Mouse (Mus musculus) left cerebral cortex, postnatal 25 days (tissue): ENCODE data around the gene Gm20481. TPM values are rescaled to one million over a fixed set of nuclear protein-coding genes. Genes with fewer than 3 reads are reported as not detected.
"Not testable (repeated sequence)": the region's sequence is repeated elsewhere in the genome, so short reads cannot be mapped to it uniquely, and the experiment has no call there.

Source experiments
- DNase-seq, 2 experiments: peaks; one replicate each; pipeline ENCODE4 v3.0.0; 2022; ENCODE audit warnings: low spot score in 2 of 2, mixed read lengths in 1 of 2
- intact Hi-C: fragments of 180-260 bp; cut with DNase I; formaldehyde crosslinking; loops from one replicate; pipeline ENCODE4 v1.15.1; 2025
- total RNA-seq, 2 experiments: library from RNA; stranded (reverse); gene quantifications; 2 replicates each; pipeline ENCODE4 v1.2.3; 2021

The Gm20481 gene
- not detected for total RNA-seq

DNA sequence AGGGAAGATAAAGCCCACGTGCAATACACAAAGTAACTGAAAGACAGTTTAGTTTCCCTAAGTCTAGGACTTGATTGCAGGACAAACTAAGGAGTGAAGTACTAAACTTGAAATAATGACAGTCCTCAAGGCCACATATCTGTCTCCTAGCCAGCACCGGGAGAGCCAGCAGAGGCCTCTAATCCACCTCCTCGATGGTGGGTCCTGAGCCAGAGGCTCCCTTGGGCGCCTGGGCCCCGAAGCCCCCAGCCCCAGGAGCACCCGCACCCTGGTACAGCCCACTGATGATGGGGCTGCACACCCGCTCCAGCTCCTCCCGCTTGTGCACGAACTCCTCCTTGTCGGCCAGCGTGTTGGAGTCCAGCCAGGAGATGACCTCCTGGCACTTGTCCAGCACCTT, at the start of gene Gm20481:
Gene Gm20481 (plus strand): TSS at position 91 of the 400 bp plus-strand sequence.
- intact Hi-C loops, DNase-seq: not testable (repeated sequence)

DNA sequence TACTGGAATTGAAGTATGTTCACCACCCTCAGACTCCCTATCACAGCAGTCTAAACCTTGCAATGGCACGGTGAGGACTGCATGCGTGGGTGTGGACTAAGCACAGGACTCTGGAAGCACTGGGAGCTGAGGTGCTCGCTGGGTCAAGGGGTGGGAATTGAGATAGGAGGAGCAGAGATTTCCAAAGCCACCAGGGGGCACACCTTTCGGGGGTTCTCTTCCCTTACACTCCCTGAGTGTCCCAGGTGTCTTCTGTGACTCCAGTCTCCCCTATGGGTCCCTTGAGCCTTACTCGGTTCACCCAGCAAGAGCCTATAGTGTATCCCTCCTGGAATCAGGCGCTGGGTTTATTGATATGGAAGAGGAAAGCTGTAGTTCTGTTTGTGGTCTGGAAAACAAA, 46.8 kb upstream of the Gm20481 start:
- intact Hi-C loops = no loop called here
- no peak for DNase-seq

GRCm38 (mm10) chr17:34924258-34924657, 45.5 kb upstream of the Gm20481 start:
- no peak for DNase-seq
- intact Hi-C loops = no loop called here

GRCm38 (mm10) chr17:34927306-34928019, 42.2 kb upstream of the Gm20481 start:
- peak; percentile 30 to 63 for DNase-seq
- intact Hi-C loops = no loop called here

DNA sequence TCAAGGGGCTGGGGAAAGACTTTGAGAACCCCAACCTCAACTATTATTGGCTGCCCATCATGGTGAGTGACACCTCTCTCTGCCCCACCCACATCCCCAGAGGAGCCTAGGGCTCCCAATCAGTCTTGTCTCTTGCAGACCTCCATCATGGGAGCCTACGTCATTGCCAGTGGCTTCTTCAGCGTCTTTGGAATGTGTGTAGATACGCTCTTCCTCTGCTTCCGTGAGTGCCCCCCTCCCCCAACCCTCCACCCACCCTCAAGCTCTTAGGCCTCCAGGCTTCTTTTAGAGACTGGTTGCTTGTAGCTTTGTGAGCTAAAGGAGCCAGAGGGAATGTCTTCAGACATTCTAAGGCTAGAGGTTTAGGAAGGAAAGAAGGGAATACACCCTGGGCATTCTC, 40.9 kb upstream of the Gm20481 start:
- intact Hi-C loops = no loop called here

GRCm38 (mm10) chr17:34931061-34931734, 38.5 kb upstream of the Gm20481 start, which contains the start of gene Neu1:
Gene Neu1, plus strand, starts transcription at chr17:34931253.
- intact Hi-C loops = loop anchor here (1.0 kb wide), 1 partner anchor 21 kb away; no protein-coding TSS in a partner anchor
- peak; percentile 98 to 99 for DNase-seq

More for the DNA sequence above, 40.9 kb upstream of the Gm20481 start:
- no peak for DNase-seq

GRCm38 (mm10) chr17:34931735-34932098, 38.0 kb upstream of the Gm20481 start:
- intact Hi-C loops = loop anchor here (1.0 kb wide), 1 partner anchor 21 kb away; no protein-coding TSS in a partner anchor
- DNase-seq = peak; percentile 42 to 67

DNA sequence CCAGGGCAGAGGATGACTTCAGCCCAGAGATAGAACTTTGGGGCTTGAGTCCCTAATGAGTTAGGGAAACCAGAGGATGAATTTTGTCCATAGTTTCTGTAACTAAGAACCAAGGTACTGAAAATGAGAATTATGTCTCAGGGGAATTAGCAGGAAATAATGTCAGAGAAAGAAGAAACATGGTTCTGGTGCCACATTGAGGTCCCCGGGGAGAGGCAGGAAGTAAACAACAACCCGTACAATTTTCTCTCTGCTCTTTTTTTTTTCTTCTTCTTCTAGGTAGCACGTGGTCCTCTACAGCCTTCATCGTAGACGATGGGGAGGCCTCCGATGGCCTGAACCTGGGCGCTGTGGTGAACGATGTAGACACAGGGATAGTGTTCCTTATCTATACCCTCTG, 37.4 kb upstream of the Gm20481 start:
- intact Hi-C loops = no loop called here
- DNase-seq = no peak

DNA sequence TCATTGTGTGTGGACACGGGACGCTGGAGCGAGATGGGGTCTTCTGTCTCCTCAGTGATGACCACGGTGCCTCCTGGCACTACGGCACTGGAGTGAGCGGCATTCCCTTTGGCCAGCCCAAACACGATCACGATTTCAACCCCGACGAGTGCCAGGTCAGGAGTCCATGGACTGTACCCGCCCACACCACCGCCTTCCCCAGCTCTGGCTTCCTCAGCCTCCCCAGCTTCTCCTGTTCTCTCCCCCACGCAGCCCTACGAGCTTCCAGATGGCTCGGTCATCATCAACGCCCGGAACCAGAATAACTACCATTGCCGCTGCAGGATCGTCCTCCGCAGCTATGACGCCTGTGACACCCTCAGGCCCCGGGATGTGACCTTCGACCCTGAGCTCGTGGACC, 35.7 kb upstream of the Gm20481 start:
- DNase-seq = peak in 1 of 2 experiments; percentile 18
- intact Hi-C loops = no loop called here

GRCm38 (mm10) chr17:34934830-34935229, 34.9 kb upstream of the Gm20481 start:
- intact Hi-C loops = no loop called here
- DNase-seq = no peak

DNA sequence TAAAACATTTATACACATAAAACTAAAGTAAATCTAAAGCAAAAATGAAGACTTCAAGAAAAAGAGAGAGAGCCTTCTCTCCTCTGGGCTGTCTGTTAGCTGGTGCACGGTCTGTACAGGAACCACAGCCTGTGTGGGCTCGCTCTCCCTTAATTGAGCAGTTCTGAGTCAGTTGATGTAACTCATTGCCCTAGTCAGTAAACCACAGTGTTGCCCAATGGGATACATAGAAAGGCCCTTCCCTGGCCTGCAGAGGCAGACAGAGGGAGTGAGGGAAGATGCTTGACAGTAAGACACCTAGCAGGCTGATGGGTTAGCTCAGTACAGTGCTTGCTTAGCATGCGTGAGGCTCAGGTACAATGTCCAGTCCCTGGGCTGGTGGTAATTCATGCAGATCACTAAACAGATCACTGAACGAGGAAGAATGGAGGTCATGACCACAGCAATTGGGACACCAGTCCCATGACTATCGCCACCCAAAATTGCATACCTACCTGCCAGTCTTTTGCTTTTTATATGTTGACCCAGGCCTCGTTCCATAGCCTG, 31.7 kb upstream of the Gm20481 start:
- intact Hi-C loops = no loop called here
- no peak for DNase-seq

GRCm38 (mm10) chr17:34941344-34942041, 28.2 kb upstream of the Gm20481 start:
- no peak for DNase-seq
- intact Hi-C loops = no loop called here

DNA sequence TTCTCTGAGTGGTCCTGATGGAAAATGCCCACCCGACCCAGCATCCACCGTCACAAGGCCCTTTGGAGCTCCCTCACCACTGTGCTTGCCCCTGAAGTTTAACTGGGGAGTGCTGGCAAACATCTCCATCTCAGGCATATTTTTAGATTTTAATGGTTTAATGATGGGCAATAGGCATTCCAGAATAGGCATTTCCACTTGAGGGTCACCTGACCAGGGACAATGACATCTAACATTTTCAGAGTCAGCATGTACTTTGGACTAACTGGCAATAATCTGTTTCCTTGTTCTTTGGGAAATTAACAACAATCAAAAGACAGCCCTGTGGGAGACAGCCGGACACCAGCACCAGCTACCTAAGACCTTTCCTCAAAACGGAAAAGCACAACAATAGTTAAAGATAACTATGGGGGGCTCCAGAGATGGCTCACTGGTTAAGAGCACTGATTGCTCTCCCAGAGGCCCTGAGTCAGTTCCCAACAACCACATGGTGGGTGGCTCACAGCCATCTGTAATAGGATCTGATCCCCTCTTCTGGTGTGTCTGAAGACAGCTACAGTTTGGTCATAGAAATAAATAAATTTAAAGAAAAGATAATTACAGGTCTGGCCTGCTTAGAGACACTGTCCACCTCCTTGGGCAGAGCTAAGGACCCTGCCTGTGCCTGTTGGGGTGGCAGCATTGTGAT, 26.4 kb upstream of the Gm20481 start:
- intact Hi-C loops = no loop called here
- DNase-seq = no peak

- no peak for DNase-seq
- intact Hi-C loops = no loop called here
Measured at GRCm38 (mm10) chr17:34944362-34944761, 25.4 kb upstream of the Gm20481 start.

GRCm38 (mm10) chr17:34946486-34947140, 23.1 kb upstream of the Gm20481 start:
- intact Hi-C loops = loop anchor here (1.0 kb wide), 1 partner anchor 91 kb away; no protein-coding TSS in a partner anchor
- DNase-seq = no peak

- intact Hi-C loops = loop anchor here (1.0 kb wide), 1 partner anchor 92 kb away; no protein-coding TSS in a partner anchor
- DNase-seq = peak in 1 of 2 experiments; percentile 16
Measured at GRCm38 (mm10) chr17:34947606-34948005, 22.1 kb upstream of the Gm20481 start.

GRCm38 (mm10) chr17:34948721-34949552, 20.8 kb upstream of the Gm20481 start:
- intact Hi-C loops = not testable (repeated sequence)

DNA sequence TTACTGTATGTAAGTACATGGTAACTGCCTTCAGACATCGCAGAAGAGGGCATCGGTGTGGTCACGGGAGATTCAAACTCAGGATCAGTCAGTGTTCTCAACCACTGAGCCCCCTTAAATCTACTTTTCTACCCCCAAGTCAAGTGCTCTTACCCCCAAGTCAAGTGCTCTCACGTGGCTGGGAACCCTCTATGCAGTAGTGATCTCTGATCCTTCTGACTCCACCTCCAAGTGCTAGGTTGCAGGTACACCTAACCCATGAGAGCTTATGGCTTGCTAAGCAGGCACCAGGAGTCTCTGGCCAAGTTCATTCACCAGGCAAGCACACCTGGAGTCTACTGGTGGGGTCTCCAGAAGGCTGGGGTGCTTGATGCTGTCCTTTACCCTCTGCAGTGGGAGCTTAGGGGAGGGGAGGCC, 20.2 kb upstream of the Gm20481 start:
- intact Hi-C loops = no loop called here

More at GRCm38 (mm10) chr17:34948721-34949552, 20.8 kb upstream of the Gm20481 start:
- DNase-seq = not testable (repeated sequence)

More for the DNA sequence above, 20.2 kb upstream of the Gm20481 start:
- DNase-seq = no peak
